Mouse (Mus musculus) liver, embryonic 11.5 days (tissue): Measurements from ENCODE around the gene Ndst4. TPM values are rescaled to one million over a fixed set of nuclear protein-coding genes. Genes with fewer than 3 reads are reported as not detected.

Source experiments
- ATAC-seq: fragments of 200-750 bp; cut with Nextera tagmentation; replicated peaks from 2 replicates; pipeline ENCODE4 v1.8.0; 2017; ENCODE audit warnings: moderate number of reproducible peaks, mild to moderate bottlenecking, moderate TSS enrichment, moderate library complexity; ENCODE audit not compliant: low FRiP score
- DNase-seq: peaks from one replicate; pipeline ENCODE4 v3.0.0-alpha.2; 2017; ENCODE audit warnings: low spot score
- H3K27ac ChIP-seq: fragments of 300-500 bp; sonication (generic); 2 replicates; pipeline ENCODE4 v1.5.1; 2014; ENCODE audit warnings: mild to moderate bottlenecking, low read depth, low read length, control low read depth
- H3K27me3 ChIP-seq: fragments of 300-500 bp; sonication (generic); replicated peaks from 2 replicates; pipeline ENCODE4 v1.6.1; 2014; ENCODE audit warnings: low read length, mixed read lengths; ENCODE audit not compliant: control insufficient read depth, insufficient read depth
- H3K36me3 ChIP-seq: fragments of 300-500 bp; sonication (generic); 2 replicates; pipeline ENCODE4 v1.6.1; 2014; ENCODE audit warnings: mild to moderate bottlenecking, low read length, moderate library complexity, mixed read lengths; ENCODE audit not compliant: control insufficient read depth, insufficient read depth
- H3K4me1 ChIP-seq: fragments of 300-500 bp; sonication (generic); replicated peaks from 2 replicates; pipeline ENCODE4 v1.6.1; 2014; ENCODE audit warnings: low read length, mixed read lengths; ENCODE audit not compliant: control insufficient read depth, insufficient read depth
- H3K4me2 ChIP-seq: fragments of 300-500 bp; sonication (generic); 2 replicates; pipeline ENCODE4 v1.6.1; 2014; ENCODE audit warnings: mild to moderate bottlenecking, control low read depth, moderate library complexity
- H3K4me3 ChIP-seq: fragments of 300-500 bp; sonication (generic); 2 replicates; pipeline ENCODE4 v1.5.1; 2014; ENCODE audit warnings: low read depth, low read length, control low read depth
- H3K9ac ChIP-seq: fragments of 300-500 bp; sonication (generic); 2 replicates; pipeline ENCODE4 v1.6.1; 2014; ENCODE audit warnings: low read depth, low read length, control low read depth
- H3K9me3 ChIP-seq: fragments of 300-500 bp; sonication (generic); 2 replicates; pipeline ENCODE4 v1.6.1; 2016; ENCODE audit warnings: low read length, inconsistent platforms, mixed read lengths; ENCODE audit not compliant: control insufficient read depth
- WGBS: fragments of 180-500 bp; shearing (Covaris S2); extraction: QIAGEN DNeasy Blood & Tissue Kit; methylation state at CpG from one replicate; pipeline ENCODE4 v1.1.7; 2014; 5-methylcytosine and 5-hydroxymethylcytosine counted together
- polyA plus RNA-seq: library from polyadenylated mRNA; unstranded; fragments of >200 nt; fragmentation: Nextera tagmentation; extraction: Ambion mirVana; gene quantifications from 2 replicates; pipeline ENCODE4 v1.2.1, GENCODE M21; 2014

Gene Ndst4
- polyA plus RNA-seq, 1 experiment from 2014 or later = not detected

DNA sequence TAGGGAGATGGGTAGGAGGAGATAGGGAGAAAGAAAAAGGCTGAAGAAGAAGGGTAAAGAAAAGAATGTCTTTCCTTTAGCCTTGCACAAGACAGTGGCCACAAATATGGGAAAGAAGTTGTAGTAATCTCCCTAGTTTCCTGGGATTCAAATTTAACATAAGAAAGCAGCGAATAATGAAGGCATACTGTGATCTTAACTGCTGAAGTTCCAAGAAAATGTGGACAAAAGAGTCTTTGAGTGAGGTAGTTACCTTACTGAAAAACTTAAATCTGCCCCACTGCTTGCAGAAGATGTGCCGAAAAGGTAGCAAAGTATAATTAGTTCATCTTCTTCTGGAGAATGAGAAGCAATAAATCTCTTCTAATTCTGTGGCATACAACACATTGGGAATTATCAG, 228.4 kb downstream of the Ndst4 start:
- ATAC-seq = no peak
- 59% methylated on average over 2 of the region's 2 CpGs for WGBS
- H3K4me1 ChIP-seq = no peaks in the 10 kb centered on the region

DNA sequence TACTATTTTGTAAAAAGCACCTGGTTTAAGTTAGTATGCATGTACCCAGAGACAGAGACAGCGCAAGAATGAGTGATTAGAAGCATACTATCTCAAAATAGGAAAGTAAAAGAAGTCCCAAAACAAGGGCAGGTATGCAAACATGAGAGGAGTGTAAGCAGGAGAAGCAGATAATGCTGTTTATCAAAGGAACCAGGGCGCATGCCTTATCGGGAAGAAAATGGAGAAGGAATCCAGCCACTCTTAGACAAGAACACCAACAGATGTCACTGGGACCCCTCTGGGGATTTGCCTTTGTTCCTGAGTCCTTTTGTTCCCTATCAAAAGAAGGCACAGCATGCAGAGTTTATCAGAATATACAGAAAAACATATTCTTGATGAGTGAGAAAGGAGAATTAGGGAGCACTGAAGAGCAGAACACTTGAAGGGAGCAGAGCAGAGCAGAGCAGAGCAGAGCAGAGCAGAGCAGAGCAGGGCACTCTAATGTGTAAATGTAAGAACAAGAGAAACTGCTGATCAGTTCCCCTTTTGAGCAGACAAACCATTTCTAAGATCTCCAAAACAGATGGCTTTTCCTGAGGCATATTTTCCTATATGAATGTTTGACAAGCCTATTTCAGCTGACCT, 251.2 kb downstream of the Ndst4 start:
- Histone ChIP-seq H3K4me2 (no peak overlapping the region), H3K27ac (no peak overlapping the region), H3K27me3 (no peaks in the 10 kb centered on the region), H3K9me3 (no peaks in the 10 kb centered on the region), H3K9ac (no peak overlapping the region), H3K4me1 (no peaks in the 10 kb centered on the region), H3K36me3 (no peaks in the 10 kb centered on the region), H3K4me3 (no peak overlapping the region)
- WGBS = 41% methylated on average over 3 of the region's 3 CpGs
- ATAC-seq (no peak), DNase-seq (no peak)

More for the DNA sequence above, 228.4 kb downstream of the Ndst4 start:
- Histone ChIP-seq H3K27ac (no peak overlapping the region), H3K27me3 (no peaks in the 10 kb centered on the region), H3K36me3 (no peaks in the 10 kb centered on the region), H3K9me3 (no peaks in the 10 kb centered on the region), H3K4me2 (no peak overlapping the region), H3K9ac (no peak overlapping the region), H3K4me3 (no peak overlapping the region)
- no peak for DNase-seq

DNA sequence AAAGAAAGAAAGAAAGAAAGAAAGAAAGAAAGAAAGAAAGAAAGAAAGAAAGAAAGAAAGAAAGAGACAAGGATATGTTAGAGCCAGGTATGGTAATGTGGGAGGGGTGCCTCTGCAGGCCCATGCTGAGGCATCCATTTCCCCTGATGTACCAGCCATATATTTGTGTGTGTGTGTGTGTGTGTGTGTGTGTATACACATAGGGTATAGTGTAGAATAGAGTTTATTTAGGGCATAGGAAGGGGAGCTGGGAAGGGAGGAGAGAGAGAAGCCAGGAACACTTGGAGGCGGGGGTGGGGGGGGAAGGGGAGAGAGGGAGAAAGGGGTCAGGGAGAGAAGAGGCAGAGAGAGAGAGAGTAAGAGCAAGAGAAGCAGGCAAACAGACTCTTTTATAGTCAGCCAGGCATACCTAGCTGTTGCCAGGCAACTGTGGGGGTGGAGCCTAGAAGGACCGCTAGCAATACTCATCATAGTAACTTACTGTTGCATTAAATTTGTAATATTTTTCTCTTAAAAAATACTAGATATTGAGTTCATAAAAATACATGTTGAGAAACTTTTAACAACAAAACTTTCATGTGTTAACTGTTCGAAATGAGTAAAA, 256.3 kb downstream of the Ndst4 start:
- DNase-seq = no peak
- no peaks in the 10 kb centered on the region for H3K27me3 ChIP-seq
- 67% methylated on average over 3 of the region's 3 CpGs for WGBS
- no peaks in the 10 kb centered on the region for H3K36me3 ChIP-seq
- ATAC-seq = no peak
- no peaks in the 10 kb centered on the region for H3K9me3 ChIP-seq
- no peak overlapping the region for H3K4me2 ChIP-seq
- no peak overlapping the region for H3K4me3 ChIP-seq
- H3K27ac ChIP-seq = no peak overlapping the region
- no peaks in the 10 kb centered on the region for H3K4me1 ChIP-seq
- H3K9ac ChIP-seq = no peak overlapping the region

DNA sequence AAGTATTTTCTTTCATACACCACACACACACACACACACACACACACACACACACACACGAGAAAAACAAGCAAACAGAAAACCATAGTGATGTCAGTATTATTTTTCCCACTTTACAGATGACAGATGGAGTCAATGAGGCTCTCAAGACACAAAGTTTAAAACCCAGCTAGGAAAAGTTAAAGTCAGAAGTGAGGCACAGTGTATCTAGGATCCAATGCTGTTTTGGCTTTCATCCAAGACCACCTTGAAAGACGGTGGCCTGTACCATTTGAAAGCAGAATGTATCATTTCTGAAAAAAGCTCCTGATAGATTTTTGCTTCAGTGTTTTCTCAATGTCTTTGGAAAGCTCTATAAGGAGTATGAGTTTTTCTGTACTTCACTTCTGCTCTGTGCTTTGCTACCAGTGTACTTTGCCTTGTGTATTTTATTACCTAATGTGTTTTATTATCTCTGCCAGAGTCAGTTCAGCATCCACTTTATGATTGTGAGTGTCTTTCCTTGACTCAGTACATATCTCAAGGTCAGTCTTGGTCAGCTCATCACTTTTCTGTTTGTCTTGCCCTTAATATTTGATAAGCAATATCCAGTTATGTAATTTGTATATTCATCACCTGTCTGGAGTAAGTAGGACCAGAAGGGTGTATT, 257.1 kb downstream of the Ndst4 start:
- no peak overlapping the region for H3K27ac ChIP-seq
- no peaks in the 10 kb centered on the region for H3K4me1 ChIP-seq
- ATAC-seq (no peak), DNase-seq (no peak)
- no peak overlapping the region for H3K9ac ChIP-seq
- H3K27me3 ChIP-seq = no peaks in the 10 kb centered on the region
- H3K9me3 ChIP-seq = no peaks in the 10 kb centered on the region
- WGBS = 74% methylated on average over 2 of the region's 2 CpGs
- H3K36me3 ChIP-seq = no peaks in the 10 kb centered on the region
- H3K4me2 ChIP-seq = no peak overlapping the region
- H3K4me3 ChIP-seq = no peak overlapping the region

DNA sequence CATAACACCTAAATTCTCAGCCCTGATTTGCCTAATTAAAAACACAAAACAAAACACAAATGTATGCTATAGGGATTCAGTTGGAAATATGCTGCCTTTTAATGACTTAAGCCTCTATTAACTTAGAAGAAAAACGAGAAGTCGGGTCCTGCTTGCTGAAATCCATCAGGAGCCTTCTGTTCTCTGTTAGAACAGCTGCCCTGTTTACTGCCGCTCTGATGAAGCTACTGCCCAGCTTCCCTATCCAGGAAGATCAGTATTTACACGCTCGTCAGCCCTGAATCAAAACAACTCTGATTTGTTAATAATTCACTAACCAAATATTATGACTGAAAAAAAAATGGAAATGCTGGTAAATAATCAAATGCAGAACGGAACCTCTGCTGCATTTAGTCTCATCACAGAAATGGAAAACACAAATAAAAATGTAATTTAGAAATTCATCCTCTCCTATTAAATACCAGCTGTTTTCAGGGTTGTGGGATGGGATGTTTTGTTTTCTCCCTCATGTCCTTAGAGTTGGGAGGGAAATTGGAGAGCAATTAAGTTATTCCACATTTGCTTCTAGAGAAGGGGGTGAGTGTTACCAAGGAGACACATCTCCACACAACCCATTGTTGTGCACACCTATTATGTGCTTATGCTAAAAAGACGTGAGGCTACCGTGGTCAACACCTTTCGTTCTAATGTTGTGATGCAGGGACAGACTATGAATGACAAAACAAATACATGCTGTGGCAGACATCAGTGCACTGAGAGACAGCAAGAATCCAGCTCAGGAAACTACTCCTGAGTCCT, 270.3 kb downstream of the Ndst4 start:
- no peak overlapping the region for H3K27ac ChIP-seq
- H3K9me3 ChIP-seq = no peaks in the 10 kb centered on the region
- ATAC-seq (no peak), DNase-seq (no peak)
- no peaks in the 10 kb centered on the region for H3K27me3 ChIP-seq
- H3K4me2 ChIP-seq = no peak overlapping the region
- H3K36me3 ChIP-seq = no peaks in the 10 kb centered on the region
- WGBS = 63% methylated on average over 9 of the region's 9 CpGs
- no peaks in the 10 kb centered on the region for H3K4me1 ChIP-seq
- no peak overlapping the region for H3K4me3 ChIP-seq
- H3K9ac ChIP-seq = no peak overlapping the region

DNA sequence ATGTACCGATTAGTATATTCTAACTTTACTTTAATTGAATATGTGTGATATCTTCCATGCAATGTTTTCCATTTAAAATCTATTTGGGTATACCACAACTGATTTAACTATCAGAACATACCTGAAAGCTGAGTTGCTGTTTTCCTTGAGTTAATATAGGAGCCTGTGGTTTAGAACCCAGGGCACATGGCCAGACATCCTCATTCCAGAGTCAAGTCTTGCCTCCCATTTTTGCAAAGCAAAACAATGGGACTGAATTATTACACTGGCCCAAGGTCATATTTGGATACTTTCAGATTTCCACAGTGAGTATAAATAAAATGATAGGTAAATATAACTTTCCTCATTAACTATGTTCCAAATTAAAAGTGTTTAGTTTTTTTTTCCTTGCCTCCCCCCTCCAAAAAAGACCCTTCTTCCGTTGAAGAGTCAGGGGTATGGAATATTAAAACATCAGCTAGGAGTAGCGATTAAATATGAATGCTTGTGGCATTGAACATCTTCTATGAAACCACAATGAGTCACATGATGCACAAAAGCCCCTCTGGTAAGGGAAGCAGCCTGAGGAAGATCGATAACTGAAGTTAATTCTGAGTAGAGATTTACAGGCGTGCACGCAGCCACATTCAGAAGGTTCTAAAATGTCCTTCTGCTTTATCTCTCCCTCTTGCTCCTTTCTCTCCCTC, 271.5 kb downstream of the Ndst4 start:
- Histone ChIP-seq H3K27ac (no peak overlapping the region), H3K4me2 (no peak overlapping the region), H3K4me1 (no peaks in the 10 kb centered on the region), H3K4me3 (no peak overlapping the region), H3K9ac (no peak overlapping the region), H3K27me3 (no peaks in the 10 kb centered on the region), H3K36me3 (no peaks in the 10 kb centered on the region), H3K9me3 (no peaks in the 10 kb centered on the region)
- 79% methylated on average over 6 of the region's 6 CpGs for WGBS
- ATAC-seq (no peak), DNase-seq (no peak)

DNA sequence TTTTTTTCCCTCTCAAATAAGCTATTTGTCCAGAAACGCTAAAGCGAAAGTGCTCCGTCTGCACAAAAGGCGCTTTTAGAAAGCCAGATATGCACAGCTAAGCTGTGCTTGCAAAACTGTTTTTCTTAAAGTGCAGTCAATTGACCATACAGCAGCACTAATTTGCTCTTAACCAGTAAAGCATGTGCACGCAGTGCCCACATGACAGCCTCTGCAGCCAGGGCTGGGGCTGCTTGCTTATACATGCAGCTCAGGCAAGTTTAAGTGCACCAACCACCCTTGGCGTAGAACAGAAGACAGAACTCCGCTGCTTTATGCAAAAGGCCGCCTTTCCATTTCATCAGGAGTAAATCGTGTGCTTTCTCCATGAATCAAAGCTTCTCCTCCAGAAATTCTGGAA, 275.0 kb downstream of the Ndst4 start:
- H3K36me3 ChIP-seq = no peaks in the 10 kb centered on the region
- H3K9me3 ChIP-seq = no peaks in the 10 kb centered on the region
- DNase-seq = no peak
- WGBS = 83% methylated on average over 9 of the region's 9 CpGs
- no peak for ATAC-seq
- no peak overlapping the region for H3K4me2 ChIP-seq
- no peaks in the 10 kb centered on the region for H3K4me1 ChIP-seq
- H3K4me3 ChIP-seq = no peak overlapping the region
- no peak overlapping the region for H3K9ac ChIP-seq
- no peaks in the 10 kb centered on the region for H3K27me3 ChIP-seq
- no peak overlapping the region for H3K27ac ChIP-seq

DNA sequence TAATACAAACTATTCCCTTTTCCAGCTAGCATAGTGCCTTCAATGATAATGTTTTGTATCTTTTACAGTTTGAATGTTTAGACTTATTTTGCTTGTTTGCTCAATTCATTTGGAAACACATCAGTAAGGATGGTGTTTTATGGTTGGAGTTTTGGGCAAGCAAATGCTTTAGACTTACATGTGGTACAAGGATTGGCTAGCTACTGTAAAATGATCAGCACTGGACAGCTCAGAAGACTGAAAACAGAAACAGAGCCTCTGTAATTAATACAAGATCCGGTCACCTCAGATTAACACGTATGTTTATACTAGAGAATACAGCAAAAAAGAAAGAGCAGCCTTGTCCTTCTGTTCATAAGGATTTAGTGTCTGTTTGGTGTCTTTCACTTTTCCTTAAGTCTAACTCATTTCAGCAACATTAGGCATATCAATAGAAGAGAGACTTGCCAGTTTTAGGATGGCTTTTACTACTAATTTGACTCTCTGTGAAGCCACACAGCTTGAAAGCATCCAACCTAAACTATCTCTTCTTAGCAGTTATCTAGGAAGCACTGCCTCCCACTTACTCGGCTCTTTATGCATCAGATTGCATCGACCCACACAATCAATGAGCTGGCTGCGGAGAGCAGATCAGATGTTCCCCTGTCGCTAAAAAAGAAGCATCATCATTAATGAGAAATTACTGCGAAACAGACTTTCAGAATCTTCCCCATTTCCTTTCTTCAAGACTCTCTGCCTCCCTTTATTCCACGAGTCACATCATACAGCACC, 279.8 kb downstream of the Ndst4 start:
- Histone ChIP-seq H3K4me1 (no peaks in the 10 kb centered on the region), H3K9ac (no peak overlapping the region), H3K9me3 (no peaks in the 10 kb centered on the region), H3K27ac (no peak overlapping the region), H3K27me3 (no peaks in the 10 kb centered on the region), H3K4me2 (no peak overlapping the region), H3K36me3 (no peaks in the 10 kb centered on the region), H3K4me3 (no peak overlapping the region)
- no peak for ATAC-seq
- no peak for DNase-seq
- WGBS = 68% methylated on average over 8 of the region's 8 CpGs
